Mouse (Mus musculus) kidney, postnatal 25 days (tissue): ENCODE results near the gene Lrp10.

ENCODE experiments used
- DNase-seq, 2 experiments: peaks; one replicate each; pipeline ENCODE4 v3.0.0; 2021; ENCODE audit warnings: mixed read lengths in 2 of 2

Lrp10 gene

DNA sequence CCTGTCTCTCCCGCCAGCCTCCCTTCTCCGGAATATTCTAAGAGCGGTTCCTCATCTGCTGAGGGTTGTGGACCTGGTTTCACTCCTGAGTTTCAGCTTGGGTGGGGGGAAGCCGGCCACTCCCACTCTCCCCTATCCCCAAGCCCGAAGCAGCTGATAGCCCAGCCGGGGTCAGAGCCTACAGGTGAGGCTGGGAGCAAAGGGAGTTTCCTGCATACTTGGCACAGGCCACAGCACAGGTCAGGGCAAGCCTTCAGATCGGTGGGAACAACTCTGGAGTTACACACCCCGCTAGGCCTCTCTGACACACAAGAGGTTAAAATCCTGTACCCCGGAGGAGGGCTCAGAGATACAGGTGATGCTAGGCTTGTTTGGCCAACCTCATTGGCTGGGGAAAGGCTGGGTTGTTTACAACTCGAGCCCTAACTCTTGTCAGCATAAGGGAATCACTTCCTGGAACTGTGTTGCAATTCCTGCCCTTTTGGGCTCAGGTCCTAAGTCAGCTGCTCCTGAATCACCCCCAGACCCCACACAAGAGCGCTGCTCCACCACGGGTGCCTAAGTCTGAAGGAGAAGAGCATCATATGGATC is 29.9 kb upstream of the Lrp10 start:
- no peak for DNase-seq

DNA sequence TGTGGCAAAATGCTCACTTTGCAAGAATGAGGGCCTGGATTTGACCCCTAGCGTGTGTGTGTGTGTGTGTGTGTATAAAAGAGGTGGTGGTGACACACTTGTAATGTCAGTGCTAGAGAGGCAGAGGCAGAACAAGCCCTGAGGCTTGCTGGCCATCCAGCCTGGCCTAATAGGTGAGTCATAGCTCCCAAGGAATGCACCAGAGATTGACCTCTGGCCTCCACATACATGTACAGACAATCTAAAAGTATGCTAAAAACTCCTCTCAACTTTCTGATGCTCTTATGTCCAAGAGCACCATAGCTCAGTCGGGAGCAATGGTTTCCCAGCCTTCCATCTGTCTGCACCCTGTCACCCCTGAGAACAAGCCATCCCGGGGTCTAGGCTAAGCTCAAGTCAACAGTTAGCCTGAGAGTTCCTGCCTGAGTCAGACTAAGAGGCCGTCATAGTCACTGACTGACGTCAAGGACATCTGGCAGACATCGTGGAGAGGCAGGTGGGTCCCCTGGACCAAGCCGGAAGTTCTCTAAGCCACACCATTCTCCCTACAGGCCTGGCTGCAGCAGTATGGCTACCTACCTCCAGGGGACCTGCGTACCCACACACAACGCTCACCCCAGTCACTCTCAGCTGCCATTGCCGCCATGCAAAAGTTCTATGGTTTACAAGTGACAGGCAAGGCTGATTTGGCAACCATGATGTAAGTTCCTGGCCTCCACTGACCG is 28.6 kb upstream of the Lrp10 start:
- no peak for DNase-seq

DNA sequence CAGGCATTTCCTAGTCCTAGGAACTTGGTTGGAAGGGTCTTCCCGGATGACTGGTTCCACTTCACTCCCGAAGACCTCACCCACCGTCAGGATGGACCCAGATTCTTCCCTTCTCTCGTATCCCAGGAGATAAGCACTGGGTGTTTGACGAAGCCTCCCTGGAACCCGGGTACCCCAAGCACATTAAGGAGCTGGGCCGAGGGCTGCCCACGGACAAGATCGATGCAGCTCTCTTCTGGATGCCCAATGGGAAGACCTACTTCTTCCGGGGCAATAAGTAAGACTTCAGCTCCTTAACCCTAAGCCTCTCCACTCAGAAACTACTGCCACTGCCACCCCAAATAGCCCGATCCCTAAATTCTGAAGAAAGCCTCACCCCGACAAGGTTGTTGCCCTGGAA is 24.8 kb upstream of the Lrp10 start:
- no peak for DNase-seq

DNA sequence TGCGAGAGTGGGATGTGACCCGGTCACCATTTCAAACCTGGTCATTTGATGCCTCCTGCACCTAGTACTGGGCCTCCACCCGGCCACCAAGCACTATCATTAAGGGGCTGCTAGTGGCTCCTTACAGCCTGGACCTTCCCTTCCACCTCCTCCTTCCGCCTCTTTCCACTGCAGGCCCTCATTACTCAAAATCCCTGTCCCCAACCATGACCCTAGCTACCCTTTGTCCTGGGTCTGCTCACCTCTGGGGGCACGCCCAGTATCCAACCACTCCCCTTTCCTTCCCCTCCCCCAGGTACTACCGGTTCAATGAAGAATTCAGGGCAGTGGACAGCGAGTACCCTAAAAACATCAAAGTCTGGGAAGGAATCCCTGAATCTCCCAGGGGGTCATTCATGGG is 24.3 kb upstream of the Lrp10 start:
- DNase-seq: no peak

DNA sequence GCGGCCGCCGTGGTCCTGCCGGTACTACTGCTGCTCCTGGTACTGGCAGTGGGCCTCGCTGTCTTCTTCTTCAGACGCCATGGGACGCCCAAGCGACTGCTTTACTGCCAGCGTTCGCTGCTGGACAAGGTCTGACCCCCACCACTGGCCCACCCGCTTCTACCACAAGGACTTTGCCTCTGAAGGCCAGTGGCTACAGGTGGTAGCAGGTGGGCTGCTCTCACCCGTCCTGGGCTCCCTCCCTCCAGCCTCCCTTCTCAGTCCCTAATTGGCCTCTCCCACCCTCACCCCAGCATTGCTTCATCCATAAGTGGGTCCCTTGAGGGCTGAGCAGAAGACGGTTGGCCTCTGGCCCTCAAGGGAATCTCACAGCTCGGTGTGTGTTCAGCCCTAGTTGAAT is 23.4 kb upstream of the Lrp10 start:
- DNase-seq: no peak

DNA sequence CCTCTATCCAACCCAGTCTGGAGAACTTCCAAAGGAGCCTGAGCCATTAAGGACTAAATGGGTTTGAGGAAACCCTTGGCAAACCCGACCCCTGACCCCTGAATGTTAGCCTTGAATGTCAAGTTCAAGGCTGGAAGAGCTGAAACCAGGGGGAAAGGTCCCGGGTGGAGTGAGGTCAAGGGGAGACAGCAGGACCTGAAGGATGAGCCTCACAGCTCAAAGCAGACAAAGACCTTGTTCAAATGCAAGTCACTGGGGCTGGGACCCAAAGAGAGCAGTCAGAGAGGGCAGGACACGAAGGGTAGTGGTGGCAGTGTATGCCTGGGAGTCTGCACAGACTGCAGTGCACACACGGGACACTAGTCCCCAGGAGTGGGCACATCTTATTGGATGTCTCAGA is 22.6 kb upstream of the Lrp10 start:
- no peak for DNase-seq

DNA sequence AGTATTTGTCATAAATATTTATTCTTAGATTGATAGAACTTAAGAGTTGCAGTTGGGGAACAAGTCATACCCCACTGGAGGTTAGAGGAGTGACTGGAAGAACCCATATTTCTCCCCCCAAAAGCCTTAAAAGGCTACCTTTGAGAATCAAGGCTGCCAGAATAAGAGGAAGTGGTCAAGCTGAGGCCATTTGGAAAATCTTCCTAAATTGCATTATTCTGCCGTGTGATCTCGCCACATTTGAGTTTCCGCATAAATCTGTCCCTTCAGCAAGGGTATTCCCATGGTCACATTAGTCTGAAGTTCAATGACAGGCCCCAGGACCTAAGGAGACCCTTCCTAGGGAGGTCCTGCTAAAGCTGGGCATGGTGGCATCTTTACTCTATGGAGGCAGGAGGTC is 21.4 kb upstream of the Lrp10 start:
- no peak for DNase-seq

DNA sequence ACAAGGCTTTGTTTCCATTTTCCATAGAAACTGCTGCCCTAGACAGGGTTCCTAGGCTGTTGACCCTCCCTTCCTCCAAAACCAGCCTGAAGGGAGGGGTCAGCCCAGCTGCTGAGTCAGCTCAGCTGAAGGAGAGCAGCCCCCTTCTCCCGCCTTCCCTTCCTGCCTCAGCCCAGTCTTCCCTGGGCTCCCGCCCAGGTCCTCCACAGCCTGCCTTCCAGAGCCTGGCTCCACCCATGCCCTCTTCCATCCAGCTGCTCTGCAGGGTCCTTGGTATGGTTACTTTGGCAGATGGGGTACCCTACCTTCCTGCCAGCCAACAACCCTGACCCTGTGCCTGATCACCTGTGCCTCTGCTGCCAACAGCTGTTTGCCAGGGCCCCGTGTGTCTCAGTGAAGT is 20.7 kb upstream of the Lrp10 start:
- DNase-seq: no peak

DNA sequence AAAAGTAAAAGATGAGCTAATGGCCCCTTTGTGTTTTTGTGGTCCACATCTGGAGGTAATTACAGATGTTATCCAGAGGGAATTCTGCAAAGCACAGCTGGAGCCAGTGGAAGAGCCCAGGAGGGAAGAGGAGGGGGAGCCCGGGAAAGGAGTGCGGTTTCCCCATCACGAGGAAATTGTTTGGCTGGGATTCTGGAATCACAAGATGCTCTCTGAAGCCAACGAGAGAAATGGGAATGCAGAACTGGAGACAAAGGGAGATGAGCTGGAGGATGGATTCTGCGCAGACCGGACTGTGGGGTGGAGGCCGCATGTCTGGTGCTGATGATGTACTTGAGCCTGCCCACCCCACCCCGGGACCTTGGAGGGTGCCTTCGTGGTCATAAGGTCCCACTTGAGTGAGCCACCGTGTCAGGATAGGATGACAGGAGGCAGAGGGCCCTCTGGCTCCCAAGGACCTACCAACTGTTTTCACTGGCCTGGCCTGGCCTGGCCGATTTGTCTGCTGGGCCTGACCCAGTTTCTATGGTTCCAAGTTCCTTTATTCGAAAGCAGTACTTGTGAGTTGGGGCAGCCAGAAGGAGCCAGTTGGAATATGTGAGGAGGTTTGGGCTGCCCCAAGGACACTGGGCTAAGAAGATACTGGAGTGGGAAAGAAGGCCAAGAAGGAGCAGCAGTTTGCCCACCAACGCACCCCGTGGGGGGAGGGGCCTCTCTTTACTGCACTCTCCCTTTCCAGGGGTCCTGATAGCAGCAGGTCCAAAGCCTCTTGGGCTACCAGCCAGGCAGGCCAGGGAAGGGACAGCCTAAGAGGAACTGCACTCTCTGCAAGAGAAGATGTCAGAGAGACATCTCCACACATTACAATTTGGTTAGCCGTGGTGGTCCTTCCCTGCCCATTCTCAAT is 20.0 kb upstream of the Lrp10 start:
- DNase-seq: peak in 1 of 2 experiments; percentile 36

DNA sequence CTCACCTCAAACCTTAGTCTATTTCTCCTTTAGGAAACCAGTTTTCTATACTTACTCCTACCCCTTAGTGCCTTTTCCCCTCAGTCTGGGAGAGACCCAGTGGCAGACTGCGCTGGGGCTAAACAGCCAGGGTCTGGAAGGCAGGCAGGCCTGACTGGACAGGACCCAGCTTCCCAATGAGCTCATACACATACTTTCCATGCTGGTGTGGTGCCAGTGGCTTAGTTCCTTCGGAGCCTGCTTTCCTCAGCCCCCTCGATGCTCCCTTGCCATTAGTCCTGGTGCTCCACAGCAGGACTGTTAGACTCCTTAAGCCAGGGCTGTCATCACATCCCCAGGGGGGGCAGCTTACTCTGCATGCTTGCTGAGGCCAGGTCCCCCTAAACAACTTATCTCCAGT is 18.5 kb upstream of the Lrp10 start:
- DNase-seq: no peak

DNA sequence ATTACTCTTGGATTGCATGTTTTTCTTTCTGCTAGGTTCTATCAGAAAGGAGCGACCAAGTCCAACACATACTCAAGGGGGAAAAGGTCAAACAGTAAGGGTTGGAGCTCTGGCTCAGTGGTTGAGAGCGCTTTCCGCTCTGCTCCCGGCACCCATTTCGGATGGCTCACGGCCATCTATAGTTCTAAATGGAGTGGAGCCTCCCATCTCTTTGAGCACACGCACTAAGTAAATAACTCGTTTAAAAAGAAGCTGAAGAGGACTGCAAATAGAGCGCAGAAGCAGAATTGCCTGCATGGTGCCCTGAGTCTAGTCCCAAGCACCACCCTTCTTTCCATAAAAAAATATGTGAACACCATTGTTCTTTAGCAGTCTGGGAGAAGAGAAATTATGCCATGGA is 10.4 kb upstream of the Lrp10 start:
- no peak for DNase-seq

DNA sequence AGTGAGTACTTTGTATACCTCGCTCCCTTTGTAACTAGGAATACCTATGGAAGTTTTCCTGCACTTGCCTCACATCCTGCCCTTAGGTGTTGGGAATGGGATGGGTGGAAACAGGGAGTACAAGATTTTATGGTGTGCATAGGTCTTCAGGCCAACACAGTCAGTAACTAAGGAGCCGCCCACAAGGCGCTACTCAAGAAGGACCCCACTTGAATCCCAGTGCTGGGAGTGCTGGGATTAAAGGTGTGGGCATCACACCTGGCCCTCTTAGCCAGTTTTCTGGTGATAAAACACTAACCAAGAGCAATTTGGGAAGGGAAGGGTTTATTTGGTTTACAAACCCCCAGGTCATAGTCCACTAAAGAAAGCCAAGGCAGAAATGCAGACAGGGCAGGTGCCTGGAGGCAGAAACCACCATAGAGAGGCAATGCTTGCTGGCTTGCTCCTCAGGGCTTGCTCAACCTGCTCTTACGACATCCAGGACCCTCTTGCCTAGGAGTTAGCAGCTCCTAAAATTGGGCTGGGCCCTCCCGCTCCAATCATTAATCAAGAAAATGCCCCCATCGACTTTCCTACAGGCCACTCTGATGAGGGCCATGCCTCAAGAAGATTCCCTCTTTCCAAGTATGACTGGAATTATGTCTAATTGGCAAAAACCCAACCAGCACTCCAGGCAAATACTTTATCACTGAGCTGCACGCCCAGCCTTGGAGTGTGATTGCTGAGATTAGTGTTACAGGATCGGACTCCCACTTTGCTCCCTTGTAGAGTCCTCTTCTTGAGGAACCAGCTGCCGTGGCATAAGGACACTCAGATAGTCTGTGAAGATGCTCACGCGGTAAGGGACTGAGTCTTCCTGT is 9.0 kb upstream of the Lrp10 start:
- no peak for DNase-seq

DNA sequence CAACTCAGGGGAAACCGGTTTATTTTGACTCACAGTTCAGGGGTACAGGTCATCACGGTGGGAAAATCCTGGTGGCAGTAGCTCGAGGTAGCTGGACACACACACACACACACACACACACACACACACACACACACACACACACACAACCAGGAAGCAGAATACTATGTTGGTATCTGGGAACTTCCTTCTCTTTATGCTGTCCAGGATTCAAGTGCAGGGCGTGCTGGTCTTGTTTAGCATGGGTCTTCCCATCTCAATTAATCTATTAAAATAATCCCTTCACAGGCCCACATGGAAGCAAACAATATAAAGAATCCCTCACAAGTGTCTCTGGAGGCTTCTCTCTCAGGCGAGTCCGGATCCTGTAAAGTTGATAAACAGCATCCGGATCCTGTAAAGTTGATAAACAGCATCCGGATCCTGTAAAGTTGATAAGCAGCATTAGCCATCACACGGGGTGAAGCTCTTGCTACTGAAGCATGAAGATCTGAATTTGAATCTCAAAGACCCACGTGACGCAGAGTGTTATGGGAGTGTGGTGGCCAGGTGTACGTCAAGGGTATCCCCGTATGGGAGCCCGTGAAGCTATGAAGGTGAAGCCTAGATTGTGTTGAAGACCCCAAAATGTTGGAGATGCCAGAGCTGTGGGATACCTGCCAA is 5.9 kb upstream of the Lrp10 start:
- no peak for DNase-seq

DNA sequence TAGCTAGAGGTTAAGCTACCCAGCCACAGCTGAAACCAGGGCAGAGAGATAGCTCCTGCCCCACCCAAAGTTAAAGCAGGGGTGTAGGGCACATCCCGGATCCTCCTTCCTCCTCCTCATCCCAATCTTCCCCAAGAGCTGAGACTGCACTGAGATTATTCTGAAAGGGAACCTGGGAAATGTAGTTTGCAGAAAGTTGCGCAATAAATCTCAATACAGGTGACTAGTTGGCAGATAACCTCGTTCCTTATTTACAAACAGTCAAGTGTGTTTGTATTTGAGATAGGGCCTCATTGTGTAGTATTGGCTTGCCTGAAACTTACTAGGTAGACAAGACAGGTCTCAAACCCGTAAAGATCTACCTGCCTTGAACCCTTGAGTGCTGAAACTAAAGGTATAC is 1.8 kb upstream of the Lrp10 start:
- no peak for DNase-seq

DNA sequence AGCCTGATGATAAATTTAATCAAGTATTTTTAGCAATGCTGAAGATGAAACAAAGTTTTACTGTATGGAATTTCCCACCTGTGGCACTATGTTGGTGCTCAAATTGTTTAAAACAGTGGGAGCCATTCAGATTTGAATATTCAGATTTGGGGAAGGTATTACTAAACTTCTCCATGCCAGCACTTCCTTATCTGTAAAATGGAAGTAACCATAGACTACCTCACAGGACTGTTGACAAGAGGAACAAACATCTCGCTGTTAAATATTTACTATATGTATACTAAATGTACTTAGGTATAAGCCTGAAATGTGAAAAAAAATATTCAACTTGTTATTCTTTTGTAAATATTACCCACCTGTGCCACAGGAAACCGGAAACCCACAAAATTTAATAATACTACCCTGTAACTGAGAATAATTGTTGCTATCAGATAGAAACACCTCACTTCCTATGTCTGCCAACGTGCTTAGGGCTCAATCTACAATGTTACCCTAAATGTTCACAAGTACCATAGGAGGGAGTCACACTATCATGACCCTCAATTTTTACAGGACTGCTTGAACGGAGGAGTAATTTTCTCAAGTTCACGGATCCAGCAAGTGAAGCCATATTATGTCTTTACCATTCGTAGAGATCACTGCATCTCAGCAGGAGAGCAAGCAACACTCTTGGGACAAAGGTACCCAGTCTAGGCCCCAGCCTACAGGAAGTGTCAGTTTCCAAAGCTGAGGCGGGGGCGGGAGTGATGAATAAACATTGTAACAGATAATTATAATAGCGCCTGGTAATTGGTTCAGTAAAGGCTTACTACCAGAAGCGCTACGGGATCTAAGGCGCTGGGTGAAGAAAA is 604 bp upstream of the Lrp10 start:
- no peak for DNase-seq

DNA sequence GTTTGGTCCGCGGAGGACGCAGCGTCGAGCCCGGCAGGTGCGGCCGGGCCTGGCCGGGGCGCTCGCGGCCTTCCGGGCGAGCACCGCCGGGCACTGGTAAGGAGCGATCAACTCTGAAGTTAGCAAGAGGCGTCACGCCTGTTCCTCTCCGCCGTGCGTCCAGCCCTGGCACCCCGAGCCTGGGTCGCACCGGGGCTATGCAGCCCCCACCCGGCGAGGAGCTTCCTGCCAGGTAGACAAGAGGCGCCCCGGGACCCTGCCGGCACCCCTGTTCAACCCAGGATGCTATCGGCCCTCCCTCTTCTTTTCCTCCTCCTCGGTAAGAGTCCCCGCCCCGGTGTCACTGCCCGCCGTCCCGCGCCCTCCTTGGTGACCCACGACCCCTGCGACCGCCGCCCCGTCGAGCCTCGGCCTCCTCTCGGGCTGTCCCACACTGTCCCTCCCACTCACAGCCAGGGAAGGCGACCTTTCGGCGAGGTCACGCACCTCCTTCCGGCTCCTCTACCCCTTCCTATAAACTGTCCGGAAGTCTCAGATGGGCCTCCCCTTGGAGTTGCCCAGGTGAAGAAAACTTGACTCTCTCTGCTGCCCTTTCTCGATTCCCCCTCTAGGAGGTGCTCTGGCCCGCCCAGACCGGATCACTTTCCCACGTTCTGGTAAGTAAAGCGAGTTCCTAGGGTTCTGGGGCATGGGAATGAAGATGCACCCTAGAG is 512 bp downstream of the Lrp10 start:
- peak; percentile 77 to 92 for DNase-seq

DNA sequence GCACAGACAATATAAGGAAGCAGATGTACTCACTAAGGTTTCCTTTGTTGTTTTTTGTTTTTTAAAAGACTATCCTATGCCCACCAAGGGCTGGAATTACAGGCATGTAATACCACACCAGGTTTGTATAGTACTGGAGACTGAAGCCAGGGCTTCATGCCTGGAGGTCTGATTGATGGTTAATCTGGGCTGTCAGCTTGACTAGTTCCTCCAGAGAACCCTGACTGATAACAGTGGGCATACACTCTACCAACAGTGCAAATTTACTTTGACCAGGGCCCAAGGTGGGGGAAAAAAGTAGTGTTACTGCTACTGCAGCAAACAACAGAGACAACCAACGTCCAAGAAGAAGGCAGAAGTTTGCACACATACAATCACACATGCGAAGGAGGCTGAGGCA is 7.5 kb downstream of the Lrp10 start:
- no peak for DNase-seq

DNA sequence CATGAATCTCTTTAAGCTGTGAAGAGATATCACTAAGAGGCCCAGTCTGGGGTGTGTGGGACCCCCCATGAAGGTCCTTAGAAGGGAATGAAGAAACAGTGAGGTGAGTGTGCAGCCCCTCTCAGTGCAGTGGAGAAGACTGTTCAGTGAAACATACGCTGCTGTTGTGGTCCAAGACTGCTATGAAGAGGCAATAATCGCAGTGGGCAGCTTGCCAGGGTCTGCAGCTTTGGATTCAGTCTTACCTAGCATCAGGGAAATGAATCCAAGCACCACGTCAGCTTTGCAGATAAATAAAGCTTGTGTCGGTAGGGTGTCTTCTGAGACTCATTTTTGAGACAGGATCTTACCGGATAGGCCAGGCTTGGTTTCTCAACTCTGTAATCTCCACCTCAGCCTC is 8.7 kb downstream of the Lrp10 start:
- DNase-seq: peak in 1 of 2 experiments; percentile 22

DNA sequence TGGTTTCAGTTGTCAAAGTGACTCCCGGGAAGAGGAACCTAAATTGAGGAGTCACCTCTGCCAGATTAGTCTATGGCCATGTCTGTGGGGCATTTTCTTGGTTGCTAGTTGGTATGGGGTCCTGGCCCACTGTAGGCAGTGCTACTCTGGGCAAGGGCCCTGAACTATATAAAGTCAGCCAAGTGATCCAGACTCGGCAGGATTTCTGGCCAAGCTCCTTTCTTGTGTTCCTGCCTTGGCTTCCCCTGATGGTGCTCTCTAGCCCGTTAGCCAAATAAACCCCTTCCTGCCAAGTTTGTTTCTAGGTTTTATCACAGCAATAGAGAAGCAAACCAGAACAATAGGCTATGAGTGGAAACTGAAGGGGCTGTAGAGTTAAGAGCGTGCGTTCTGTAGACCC is 10.8 kb downstream of the Lrp10 start:
- DNase-seq: no peak

DNA sequence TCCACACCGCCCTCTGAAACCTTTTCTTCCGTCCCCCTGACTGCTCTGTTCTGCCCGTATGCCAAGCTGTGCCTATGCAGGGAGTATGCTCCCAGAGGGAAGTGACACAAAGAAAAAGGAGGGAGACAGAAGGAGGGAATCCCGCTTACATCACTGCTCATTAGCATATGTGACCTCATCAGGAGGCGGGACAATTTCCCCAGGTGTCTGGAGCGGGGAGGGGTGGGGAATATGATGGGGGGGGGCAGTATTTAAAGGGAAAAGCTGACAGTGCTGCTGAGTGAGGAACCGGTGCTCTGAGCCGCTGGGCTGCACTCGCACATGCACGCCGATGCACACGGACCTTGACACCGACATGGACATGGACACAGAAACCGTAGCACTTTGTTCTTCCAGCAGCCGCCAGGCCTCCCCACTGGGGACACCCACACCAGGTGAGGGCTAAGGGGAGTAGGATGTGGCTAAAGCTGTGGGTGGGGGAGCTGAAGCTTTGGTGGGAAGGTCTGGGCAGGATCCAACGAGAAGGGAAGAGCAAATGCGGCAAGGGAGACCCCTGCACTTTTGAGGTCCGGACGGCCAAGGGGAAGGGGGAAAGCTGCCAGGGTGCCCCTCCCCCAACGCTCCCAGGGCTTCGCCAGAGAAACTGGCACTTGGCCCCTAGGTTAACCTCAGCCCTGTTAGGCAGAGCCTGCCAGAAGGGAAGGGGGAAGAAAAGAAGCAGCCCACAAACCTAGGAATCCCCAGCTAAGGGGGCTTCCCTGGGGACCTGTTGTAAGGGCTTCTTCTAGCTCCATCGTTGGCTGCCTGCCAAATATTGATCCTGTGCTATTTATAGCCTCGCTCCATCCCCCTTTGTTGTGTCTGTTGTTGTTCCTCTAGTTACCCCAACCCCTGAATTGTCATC is 12.3 kb downstream of the Lrp10 start, which contains the start of gene Rem2:
Gene Rem2, plus strand, starts transcription at position 160 of the 904 bp plus-strand sequence.
- DNase-seq: peak; percentile 69 to 76
